Mouse (Mus musculus): ENCODE data around the gene Slit2.

- TF ChIP-seq CTCF (IDR thresholded peaks at IDR 0.05; ENCODE audit: control insufficient read depth, insufficient read depth, insufficient read length) (no peak), MYOG (IDR thresholded peaks at IDR 0.05; ENCODE audit: control insufficient read depth, extremely low read depth, insufficient read length) (no peak), MAX (IDR thresholded peaks at IDR 0.05) (no peak), MYOD1 (IDR thresholded peaks at IDR 0.05; ENCODE audit: control insufficient read depth, insufficient read length, low read depth) (peak; percentile 35), CEBPB (IDR thresholded peaks at IDR 0.05; ENCODE audit: low read depth) (no peak), FOSL1 (IDR thresholded peaks at IDR 0.05; ENCODE audit: insufficient read depth, low read length, poor library complexity, severe bottlenecking) (no peak)
Measured at GRCm38 (mm10) chr5:48003708-48004415, 20.9 kb downstream of the Slit2 start.

All from C2C12 (cell line).